Mouse (Mus musculus) stomach, postnatal 0 days (tissue): ENCODE measurements around the gene Lsm12.

ENCODE experiments used
- CTCF ChIP-seq: IDR thresholded peaks from 2 replicates; pipeline ENCODE4 v1.5.1; 2016; ENCODE audit warnings: antibody characterized with exemption, low read depth, mild to moderate bottlenecking, moderate library complexity
- EP300 ChIP-seq: optimal IDR thresholded peaks from 2 replicates; pipeline ENCODE3; 2016; ENCODE audit warnings: antibody characterized with exemption

DNA sequence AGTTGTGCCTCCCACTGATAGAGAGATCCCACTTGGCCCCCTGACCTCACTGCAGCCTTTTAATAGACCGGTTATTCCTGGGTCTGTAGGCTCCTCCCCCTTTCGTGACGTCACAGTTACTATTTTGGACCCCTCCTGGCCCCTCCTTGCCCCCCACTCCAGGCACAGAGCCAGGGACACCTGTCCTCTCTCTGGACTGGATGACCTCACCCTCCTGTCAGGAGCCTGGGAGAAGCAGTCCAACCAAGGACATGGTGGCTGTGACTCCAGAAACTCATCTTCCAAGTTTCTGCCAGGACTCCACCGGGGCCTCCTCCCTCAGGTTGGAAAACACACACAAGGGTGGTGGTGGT, 34.9 kb upstream of the Lsm12 start:
- TF ChIP-seq CTCF, result no peak
- TF ChIP-seq EP300, result no peak
